Mouse (Mus musculus): ENCODE measurements around the gene Rcsd1. TPM values are rescaled to one million over a fixed set of nuclear protein-coding genes. Genes with fewer than 3 reads are reported as not detected.
A peak's percentile ranks its signal among the peaks of the same experiment; 100 is the strongest.

Rcsd1 gene
- total RNA-seq, 2 experiments from 2014 or later, result 74.2 to 80.7 TPM

DNA sequence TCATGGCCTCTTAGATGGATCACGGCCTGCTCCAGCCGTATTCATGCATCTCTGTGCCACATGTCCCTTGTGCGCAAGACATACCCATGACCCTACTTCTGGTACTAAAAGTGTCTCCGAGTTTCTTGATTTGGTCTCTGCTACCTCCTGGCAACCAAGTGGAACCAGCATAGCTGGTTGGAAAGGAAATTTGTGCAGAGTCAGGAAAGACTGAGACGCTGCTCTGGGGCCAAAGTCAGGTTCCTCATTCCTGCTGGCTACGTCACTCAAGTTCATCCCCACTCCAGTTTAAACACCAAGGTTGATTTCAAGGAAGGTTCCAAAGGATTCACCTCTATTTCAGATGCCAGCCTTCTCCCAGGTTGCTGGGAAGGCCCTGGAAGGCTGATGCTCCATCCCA is 42.6 kb downstream of the Rcsd1 start:
- DNase-seq, result no peak
- intact Hi-C loops (cut with DNase I), result no loop called here

DNA sequence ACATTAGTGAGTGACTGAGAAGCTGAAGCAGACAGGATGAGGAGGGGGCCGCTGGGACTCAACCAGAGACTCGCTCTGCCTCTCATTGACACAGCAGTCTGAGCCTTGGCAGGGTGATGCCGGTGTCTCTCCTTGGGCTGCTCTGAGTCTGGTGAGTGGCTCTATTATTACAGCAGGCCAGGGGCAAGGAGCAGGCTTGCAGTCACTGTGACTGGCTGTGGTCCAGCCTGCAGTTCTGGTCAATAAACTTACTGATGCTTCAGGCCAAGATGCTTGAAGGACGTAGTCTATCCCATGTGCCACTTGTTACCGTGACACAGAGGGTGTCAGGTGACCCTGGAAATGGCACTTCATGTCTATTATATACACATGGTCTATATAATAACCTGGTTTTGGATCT is 43.8 kb downstream of the Rcsd1 start:
- DNase-seq, result no peak
- intact Hi-C loops (cut with DNase I), result no loop called here

DNA sequence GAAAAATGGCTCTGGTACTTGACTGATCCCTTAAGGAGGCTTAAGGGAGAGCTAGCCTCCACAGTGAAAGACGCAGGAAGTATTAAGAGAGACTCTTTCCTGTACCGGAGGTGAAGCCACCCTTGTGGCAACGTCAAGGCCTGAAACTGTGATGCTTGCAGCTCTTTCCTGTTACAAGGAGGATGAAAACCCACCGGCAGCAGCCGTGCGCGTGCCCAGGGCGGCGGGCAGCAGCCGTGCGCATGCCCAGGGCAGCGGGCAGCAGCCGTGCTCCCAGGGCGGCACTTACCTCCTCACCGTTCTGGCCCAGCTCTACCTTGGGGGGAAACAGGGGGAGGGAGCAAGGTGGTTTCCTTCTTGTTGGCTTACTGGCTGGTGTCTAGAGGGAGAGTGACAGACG is 46.3 kb downstream of the Rcsd1 start:
- DNase-seq, result no peak
- intact Hi-C loops (cut with DNase I), result no loop called here

DNA sequence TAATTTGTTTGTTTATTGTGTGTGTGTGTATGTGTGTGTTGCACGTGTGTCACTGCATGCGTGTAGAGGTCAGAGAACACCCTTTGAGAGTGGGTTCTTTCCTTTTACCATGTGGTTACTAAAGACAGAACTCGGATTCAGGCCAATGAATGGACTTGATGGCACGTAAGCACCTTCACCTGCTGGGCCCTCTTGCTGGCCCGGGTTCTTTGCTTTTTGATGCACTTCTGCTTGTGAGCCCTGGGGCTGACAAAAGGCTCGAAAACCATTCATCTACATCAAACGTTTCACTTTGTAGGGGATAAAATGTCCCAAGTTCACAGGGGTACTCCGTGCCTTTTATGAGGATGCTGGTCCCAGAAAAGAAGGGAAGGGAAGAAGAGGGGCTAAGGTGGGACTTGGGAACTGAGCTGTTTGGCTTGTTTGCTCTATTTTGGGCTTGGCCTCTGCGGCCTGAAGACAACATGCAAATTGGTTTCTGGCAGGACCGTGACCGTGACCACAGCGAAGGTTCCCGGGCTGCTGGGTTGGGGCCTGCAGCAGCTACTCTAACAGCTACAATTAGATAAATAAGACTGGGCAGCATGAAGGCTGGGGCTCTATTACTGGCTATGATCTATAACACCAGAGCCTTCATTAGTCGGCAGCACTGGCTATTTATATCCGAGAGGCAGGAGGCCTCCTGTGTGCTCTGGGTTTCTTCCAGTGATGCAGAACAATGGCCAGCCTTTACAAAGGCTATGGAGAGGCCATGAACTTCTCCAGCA is 46.9 kb downstream of the Rcsd1 start:
- intact Hi-C loops (cut with DNase I), result no loop called here
- DNase-seq, result no peak

DNA sequence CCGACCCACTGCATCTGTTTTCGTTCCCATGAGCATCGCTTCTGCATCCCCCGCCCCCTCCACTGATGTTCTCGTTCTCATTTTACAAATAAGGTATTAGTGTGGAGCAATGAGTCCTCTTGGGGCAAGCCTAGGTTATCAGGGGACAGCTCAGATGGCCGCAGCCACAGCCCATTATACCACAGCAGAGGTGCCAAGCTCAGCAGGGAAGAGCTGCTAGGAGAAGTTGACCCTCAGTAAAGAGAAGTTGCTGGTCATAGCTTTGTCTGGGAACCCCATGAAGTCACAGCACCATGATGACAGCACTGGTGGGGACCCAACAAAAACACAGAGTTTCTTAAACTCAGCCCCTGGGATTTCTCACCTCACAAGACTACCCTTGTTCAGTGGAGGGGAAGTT is 47.8 kb downstream of the Rcsd1 start:
- no peak for DNase-seq
- intact Hi-C loops (cut with DNase I), result loop anchor here (2.0 kb wide), 1 partner anchor 47 kb away; the partner anchor contains the start of gene Rcsd1

DNA sequence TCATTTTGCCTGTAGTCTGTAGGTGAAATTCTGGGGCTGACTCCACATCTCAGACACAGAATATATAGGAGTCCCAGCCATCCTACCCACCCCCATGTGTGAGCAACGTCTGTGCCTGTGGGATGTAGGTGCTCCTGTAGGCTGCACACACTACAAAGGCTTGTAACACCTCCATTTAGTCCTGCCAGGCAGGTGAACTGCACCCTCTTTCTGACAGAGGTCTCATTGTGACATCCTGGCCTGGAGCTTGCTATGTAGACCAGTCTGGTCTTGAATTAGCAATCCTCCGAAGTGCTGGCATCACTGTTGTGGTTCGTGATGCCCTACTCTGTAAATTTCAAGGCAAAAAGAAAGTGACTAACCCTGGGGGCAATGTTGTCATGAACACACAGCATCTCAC is 48.4 kb downstream of the Rcsd1 start:
- no peak for DNase-seq
- intact Hi-C loops (cut with DNase I), result loop anchor here (2.0 kb wide), 1 partner anchor 48 kb away; the partner anchor contains the start of gene Rcsd1

DNA sequence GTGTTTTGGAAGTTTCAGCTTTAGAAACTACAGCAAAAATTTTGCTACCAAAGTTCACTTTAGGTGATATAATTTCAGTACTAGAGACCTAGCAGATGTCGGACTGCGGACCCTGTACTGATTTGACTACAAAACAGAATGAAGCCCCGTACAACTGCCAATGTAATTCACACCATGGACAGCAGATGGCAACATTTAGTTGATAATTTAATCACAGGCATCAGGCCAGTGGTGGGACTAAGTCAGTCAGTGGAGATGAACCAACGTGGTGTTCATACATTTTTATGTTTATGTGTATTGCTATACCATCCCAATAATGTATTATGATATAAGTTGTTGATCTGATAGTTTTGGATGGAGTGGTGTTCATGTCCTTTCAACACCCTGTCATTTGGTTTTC is 48.8 kb downstream of the Rcsd1 start:
- peak in 1 of 2 experiments; percentile 65 for DNase-seq

DNA sequence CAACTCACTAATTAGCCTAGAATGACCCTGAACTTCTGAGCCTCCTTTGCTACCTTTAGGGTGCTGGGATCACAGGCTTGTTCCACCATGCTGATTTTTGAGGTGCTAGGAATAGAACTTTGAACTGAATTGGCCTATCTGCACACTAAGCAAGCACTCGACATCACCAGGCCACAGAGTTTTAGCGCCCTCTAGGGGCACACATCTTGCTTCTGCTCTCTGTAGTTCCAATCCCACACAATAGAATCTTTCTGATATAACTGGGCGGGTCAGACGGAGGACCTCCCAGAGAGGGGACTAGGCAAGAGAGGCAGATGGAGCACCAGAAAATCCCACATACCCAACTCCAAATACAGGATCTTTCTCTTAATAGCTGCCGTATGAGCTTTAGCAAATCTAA is 51.0 kb downstream of the Rcsd1 start:
- DNase-seq, result peak in 1 of 2 experiments; percentile 73
- intact Hi-C loops (cut with DNase I), result loop anchor here (1.0 to 10.0 kb wide), 3 partner anchors 75 to 496 kb away; no protein-coding TSS in a partner anchor

More for the DNA sequence above, 48.8 kb downstream of the Rcsd1 start:
- intact Hi-C loops (cut with DNase I), result loop anchor here (1.0 to 2.0 kb wide), 4 partner anchors 19 to 291 kb away; partner anchors contain the start of gene Rcsd1

DNA sequence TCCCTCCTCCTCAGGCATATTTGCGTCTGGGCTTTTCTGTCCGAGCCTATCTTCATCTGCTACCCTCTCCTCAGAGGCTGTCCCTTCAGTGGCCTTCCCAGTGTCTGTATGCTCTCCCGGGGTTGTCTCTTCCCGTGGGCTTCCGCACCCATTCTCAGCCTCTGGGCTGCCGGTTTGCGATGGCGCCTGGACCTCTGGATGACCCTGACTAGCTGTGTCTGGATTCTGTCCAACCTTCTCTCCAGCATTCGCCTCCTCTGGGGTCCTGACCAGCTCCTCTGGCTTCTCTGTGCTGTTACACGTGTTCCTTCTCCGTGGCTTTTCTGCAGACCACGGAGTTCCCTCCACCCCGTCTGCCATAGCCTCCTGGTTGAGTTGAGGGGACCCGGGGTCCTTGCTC is 54.1 kb downstream of the Rcsd1 start:
- intact Hi-C loops (cut with DNase I), result loop anchor here (1.0 to 10.0 kb wide), 3 partner anchors 10 to 499 kb away; no protein-coding TSS in a partner anchor
- DNase-seq, result no peak

DNA sequence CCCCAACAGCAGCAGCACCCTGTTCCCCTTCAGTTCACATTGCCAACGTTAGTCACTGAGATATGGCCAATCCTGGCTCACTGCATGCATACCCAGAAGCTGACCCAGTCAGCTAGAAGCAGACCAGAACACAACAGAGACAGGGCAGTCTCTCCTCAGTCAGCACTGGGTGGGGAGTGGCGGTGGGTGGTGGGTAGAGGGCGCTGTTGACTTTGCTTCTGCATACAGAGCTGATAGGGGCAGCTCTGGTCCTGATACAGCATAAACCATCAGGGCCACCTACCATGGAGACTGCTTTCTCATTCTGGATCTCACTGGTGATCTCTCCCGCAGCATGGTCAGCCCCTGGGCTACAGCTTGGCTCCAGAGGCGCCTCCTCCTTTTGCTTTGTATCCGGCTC is 54.5 kb downstream of the Rcsd1 start:
- peak in 1 of 2 experiments; percentile 57 for DNase-seq
- intact Hi-C loops (cut with DNase I), result loop anchor here (1.0 to 10.0 kb wide), 3 partner anchors 10 to 500 kb away; no protein-coding TSS in a partner anchor

DNA sequence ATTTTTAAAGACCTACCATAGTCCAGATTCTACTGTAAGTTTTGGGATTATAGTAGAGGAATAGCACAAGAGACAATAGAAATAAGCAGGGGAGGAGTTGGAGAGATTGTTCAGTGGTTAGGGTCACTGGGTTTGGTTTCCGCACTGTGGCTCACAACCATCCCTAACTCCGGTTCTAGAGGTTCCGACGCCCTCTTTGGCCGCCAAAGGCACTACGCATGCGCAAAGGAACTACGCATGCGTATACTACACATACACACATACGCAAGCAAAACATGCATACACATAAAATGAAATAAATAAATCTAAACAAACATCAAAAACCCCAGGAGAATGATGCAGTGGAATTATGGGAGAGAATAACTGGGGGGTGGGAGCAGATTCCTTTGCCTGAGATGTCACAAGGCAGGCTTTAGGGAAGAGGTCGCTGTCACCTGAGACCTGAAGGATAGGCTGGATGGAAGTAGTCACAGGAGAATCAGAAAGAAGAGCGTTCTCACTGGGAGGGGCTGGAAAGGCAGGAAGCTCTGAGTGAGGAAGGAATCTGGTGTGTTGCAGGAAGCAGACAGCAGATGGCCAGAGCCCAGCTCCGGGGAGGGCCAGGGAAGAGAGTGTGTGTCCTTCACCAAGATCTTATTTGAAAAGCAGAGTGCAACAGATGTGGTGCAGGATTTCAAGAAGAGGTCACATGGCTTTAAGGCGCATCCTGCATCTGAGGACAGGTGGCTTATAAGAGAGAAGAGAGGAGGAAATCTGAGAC is 56.3 kb downstream of the Rcsd1 start:
- intact Hi-C loops (cut with DNase I), result loop anchor here (10.0 kb wide), 2 partner anchors 269 to 501 kb away; no protein-coding TSS in a partner anchor
- no peak for DNase-seq

DNA sequence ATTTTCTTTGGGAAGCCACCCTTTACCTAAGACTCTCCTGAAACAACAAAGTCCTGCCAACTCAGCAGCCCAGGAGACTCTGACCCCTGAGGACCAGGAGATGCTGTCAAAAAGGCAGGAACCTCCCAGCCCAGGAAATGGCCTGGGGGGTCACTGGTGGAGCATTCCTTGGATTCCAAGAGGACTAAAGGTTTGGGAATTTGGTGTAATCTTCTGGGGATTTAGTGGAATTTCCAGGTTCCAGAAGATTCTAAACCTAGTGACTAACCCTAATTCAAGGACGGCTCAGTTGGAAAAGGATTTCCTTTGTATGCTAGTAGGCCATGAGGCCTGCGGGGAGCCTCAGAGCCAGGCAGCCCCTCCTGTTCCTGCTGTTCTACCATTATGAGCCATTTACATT is 57.0 kb downstream of the Rcsd1 start:
- no peak for DNase-seq
- intact Hi-C loops (cut with DNase I), result loop anchor here (10.0 kb wide), 2 partner anchors 268 to 502 kb away; no protein-coding TSS in a partner anchor

DNA sequence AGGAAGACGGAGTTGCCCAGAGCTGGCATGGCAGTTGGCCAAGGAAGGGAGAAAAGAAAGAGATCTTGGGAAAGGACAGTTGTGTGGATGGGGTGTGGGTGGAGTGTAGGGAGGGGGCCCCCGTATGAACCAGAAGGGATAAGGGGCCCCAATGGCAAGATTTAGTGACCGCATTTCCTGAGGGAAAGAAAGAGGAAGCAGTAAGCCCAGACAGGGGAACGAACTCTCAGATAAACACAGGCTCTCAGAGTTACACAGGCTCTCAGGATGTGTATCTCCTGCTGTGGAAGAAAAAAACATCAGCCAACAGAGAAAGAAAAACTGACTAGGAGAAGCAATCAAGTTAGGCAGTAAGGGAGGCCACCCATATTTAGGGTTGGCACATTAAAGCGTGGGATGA is 58.4 kb downstream of the Rcsd1 start:
- no peak for DNase-seq
- intact Hi-C loops (cut with DNase I), result loop anchor here (10.0 kb wide), 2 partner anchors 266 to 504 kb away; no protein-coding TSS in a partner anchor

DNA sequence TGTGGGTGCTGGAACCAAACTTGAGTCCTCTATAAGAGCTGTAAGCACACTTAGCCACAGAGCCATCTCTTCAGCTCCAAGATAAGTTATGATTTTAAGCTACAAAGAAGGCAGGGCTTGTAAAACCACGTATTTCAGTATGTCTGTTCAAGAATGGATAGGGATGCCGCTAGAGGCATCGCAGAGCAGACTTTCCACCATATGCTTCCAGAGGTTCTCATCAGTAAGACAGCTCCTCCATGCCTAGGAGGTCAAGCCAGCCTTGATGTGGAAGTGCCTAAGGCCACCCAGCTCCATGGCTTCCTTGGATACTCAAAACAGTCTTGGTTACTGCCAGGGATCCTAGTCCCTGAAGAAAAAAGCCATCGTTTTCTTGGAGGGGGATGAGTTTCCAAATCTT is 64.5 kb downstream of the Rcsd1 start:
- intact Hi-C loops (cut with DNase I), result loop anchor here (1.0 to 10.0 kb wide), 2 partner anchors 10 to 210 kb away; no protein-coding TSS in a partner anchor
- DNase-seq, result no peak

DNA sequence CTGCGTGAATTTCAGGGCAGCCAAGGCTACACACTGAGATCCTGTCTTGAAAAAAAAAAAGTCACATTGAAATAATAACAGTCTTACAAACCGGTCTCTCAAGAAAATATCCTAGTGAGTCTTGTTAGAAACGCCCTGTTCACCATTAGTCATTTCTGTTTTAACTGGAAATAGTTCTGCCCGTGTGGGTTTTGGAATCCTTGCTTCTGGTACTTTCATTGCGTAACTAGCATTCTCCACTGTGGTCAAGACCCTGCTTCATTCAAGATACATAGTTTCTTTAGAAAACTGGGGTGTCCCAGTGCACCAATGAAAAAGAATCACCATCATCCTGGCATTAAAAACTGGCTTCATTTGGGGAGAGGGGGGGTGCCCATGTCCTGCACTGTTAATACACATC is 65.8 kb downstream of the Rcsd1 start:
- no peak for DNase-seq
- intact Hi-C loops (cut with DNase I), result loop anchor here (5.0 to 10.0 kb wide), 3 partner anchors 94 to 211 kb away; no protein-coding TSS in a partner anchor

DNA sequence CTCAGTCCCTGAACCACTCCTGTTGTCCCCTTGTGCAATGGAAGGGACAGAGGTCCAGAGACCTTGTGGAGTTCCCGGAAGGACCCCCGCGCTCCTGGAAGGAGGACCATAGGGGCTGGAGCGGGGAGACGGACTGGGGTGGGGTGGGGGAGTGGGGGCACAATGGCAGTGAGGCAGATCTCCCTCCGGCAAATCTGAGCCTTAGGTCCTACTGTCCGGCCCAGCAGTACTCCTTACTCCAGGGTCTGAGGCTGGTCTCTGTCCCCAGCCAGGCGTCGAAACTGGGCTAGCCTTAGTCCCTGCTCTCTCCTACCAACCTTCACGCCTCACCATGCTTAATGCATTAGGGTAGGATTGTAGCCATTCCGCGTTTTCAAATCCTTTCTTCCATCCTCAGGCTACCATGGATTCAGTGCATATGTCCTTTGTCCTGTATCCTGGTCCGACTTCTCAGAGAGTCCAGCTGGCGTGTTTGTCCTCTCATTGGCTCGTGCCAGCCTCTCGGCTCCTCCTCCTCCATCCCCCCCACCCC is 66.7 kb downstream of the Rcsd1 start:
- intact Hi-C loops (cut with DNase I), result loop anchor here (5.0 to 10.0 kb wide), 3 partner anchors 94 to 212 kb away; no protein-coding TSS in a partner anchor
- DNase-seq, result peak; percentile 38 to 67

DNA sequence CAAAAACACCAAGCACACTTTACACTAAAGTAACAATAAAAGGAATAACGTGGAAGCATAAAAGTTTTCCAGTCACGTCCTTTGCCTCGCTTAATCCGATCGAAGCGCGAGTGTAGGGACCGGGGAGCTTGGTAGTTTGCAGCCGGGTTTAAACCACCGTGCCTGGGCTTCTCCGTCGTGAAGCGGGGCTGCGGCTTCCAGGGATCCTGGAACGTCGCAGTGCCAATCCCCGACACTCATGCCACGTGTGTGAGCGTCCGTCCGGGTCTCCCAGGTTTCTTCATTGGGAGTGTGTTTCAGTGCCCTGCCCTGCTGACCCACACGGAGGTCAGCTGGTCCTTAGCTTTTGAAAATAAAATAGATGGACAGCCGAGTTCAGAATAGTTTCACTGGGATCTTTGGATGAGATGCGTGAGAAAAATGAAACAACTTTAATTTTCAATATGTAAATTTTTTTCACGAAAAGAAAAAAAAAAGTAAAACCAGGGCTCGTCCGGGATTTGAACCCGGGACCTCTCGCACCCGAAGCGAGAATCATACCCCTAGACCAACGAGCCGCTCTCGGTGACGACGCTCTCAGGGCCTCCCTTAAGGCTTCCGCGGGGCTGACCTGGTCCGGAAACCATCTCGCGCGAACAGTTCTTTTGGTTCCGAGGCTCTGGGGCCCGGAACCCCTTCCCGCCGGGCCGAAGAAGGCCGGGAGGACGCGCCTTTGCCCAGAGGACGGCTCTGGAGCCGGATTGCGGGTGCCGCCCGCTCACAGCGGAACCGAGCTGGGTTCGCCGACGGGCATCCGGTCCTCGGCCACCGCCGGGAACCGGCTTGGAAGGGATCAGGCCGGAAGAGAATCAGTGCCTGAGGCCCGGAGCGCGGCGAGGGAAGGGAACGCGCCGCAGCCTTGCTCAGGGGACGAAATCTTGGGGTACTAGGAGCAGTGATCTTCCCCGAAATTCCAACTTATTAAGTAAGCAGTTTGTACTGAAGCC is 67.5 kb downstream of the Rcsd1 start:
- DNase-seq, result peak; percentile 97
- intact Hi-C loops (cut with DNase I), result loop anchor here (2.0 to 10.0 kb wide), 4 partner anchors 59 to 213 kb away; no protein-coding TSS in a partner anchor

DNA sequence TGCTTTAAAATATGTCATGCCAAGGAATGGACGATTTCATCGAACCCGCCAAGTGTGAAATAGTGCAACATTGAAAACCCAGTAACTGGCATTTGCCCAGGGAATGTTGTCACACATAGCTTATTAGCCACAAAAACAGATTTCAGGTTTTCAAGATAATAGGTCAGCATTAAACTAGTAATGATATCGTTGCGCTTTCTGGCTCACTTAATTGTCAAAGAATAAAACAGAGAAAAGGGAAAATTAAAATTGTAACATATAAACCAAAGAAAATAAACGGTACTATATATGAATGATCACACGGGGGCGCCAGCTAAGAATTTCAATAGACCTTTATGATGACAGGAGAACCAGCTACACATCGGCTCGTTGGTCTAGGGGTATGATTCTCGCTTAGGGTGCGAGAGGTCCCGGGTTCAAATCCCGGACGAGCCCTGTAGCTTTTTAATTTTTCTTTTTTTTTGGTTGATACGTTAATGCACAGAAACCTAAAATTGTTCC is 68.2 kb downstream of the Rcsd1 start:
- DNase-seq, result peak; percentile 82 to 83
- intact Hi-C loops (cut with DNase I), result loop anchor here (2.0 to 10.0 kb wide), 4 partner anchors 59 to 213 kb away; no protein-coding TSS in a partner anchor

DNA sequence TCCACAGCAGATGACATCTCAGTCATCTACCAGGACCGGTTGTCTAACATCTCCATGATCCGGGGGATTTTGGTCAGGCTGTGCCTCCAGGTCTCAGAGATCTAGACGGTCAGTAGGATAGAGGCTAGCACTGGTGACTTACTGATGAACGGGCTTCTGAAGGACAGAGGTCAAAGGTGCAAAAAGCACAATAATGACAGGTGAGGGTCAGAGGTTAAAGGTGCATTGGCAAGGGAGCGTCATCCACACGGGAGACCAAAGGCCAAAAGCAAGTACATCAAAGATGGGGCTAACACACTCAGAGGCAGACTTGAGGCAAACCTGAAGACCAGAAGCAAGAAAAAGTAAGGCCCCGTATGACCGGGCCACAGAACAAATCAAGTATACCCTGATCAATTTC is 73.3 kb downstream of the Rcsd1 start:
- intact Hi-C loops (cut with DNase I), result no loop called here
- no peak for DNase-seq
